Mouse (Mus musculus) forebrain, embryonic 13.5 days (tissue): Measurements from ENCODE around the gene Gm815. TPM values are rescaled to one million over a fixed set of nuclear protein-coding genes. Genes with fewer than 3 reads are reported as not detected.

Experiments
- ATAC-seq: fragments of 200-750 bp; cut with Nextera tagmentation; 2 replicates; pipeline ENCODE4 v1.8.0; 2017
- H3K27ac ChIP-seq: fragments of 300-500 bp; sonication (generic); 2 replicates; pipeline ENCODE4 v1.5.1; 2015; ENCODE audit warnings: inconsistent platforms, mild to moderate bottlenecking, moderate library complexity
- H3K27me3 ChIP-seq: fragments of 300-500 bp; sonication (generic); 2 replicates; pipeline ENCODE4 v1.6.1; 2015; ENCODE audit warnings: mild to moderate bottlenecking, inconsistent platforms
- H3K36me3 ChIP-seq: fragments of 300-500 bp; sonication (generic); 2 replicates; pipeline ENCODE4 v1.6.1; 2015; ENCODE audit warnings: mild to moderate bottlenecking, inconsistent platforms; ENCODE audit not compliant: poor library complexity, severe bottlenecking
- H3K4me1 ChIP-seq: fragments of 300-500 bp; sonication (generic); 2 replicates; pipeline ENCODE4 v1.6.1; 2015; ENCODE audit warnings: inconsistent platforms
- H3K4me2 ChIP-seq: fragments of 300-500 bp; sonication (generic); 2 replicates; pipeline ENCODE4 v1.6.1; 2015; ENCODE audit warnings: inconsistent platforms, mild to moderate bottlenecking, moderate library complexity
- H3K4me3 ChIP-seq: fragments of 300-500 bp; sonication (generic); 2 replicates; pipeline ENCODE4 v1.5.1; 2015; ENCODE audit warnings: mild to moderate bottlenecking, inconsistent platforms
- H3K9ac ChIP-seq: fragments of 300-500 bp; sonication (generic); 2 replicates; pipeline ENCODE4 v1.6.1; 2015; ENCODE audit warnings: mild to moderate bottlenecking, inconsistent platforms
- H3K9me3 ChIP-seq: fragments of 300-500 bp; sonication (generic); replicated peaks from 2 replicates; pipeline ENCODE4 v1.6.1; 2016; ENCODE audit warnings: inconsistent platforms
- WGBS: fragments of 180-500 bp; shearing (Covaris S2); methylation state at CpG from one replicate; pipeline ENCODE4 v1.1.7; 2015; 5-methylcytosine and 5-hydroxymethylcytosine counted together
- polyA plus RNA-seq: library from polyadenylated mRNA; unstranded; fragments of >200 nt; fragmentation: Nextera tagmentation; extraction: Ambion mirVana; gene quantifications from 2 replicates; pipeline ENCODE4 v1.2.1, GENCODE M21; 2015

Gm815 gene
- polyA plus RNA-seq, 1 experiment from 2014 or later: not detected

DNA sequence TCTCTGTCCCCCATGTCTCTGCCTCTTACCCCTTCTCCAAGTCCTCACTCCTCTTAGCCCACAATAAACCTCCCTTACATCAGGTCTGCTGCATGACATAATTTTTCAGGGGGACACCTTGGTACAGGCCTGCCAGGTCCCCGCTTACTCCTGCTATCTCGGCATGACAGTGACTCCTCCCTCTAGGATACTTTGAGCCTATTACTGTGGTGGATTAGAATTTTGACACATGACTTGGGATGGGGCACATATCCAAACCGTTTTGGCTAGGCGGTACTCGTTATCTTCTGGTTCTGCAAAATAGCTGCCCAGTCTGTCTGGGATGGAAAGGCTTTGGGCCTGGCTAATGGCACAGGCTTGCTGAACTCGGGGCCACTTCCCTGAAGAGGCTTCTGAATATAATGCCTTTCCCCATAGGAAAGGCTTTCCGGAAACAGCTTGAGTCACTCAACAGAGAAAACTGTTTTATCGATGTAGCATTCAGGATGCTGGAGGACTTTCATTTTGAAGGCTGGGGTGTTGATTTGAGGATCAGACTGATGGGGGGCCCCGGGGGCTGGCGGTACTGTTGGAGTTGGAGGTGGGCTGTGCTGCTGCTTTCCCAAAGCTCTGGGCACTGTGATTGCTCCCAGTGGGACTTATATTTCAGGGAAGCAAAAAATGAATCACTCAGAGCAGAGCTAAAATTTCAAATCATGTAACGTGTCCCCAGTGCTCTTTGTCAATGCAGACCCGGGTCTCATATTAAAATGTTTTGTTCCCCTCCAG, 27.1 kb upstream of the Gm815 start:
- H3K4me2 ChIP-seq: no peak overlapping the region
- H3K9me3 ChIP-seq: no peaks in the 10 kb centered on the region
- no peak overlapping the region for H3K4me3 ChIP-seq
- H3K36me3 ChIP-seq: no peaks in the 10 kb centered on the region
- H3K27ac ChIP-seq: peak overlapping the region; percentile 48
- H3K27me3 ChIP-seq: no peaks in the 10 kb centered on the region
- no peak overlapping the region for H3K9ac ChIP-seq
- peaks cover 13% of the 10 kb centered on the region for H3K4me1 ChIP-seq
- WGBS: 68% methylated on average over 12 of the region's 12 CpGs
- no peak for ATAC-seq

DNA sequence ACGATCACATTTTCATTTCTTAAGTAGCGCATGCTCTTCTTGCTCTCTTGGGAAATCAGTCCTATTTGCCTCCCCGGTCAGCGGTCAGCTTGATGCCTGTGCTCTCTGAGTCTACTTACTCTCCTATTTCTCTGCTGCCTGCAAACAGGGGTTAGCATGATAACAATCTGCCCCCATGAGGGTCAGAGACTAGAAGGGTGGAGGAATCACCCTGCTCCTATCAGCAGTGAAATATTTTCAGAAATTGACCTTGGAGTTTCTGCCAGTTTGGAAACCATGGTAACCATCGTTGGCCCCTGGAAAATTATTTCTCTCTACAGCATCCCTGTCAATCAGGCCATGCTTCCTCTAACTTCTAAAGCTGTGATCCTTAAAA, 26.5 kb upstream of the Gm815 start:
- no peaks in the 10 kb centered on the region for H3K27me3 ChIP-seq
- H3K27ac ChIP-seq: 0 out of 2 replicates have a peak overlapping the region, but pooled peaks have one; percentile 48
- ATAC-seq: no peak
- no peak overlapping the region for H3K9ac ChIP-seq
- H3K4me2 ChIP-seq: no peak overlapping the region
- 71% methylated on average over 5 of the region's 5 CpGs for WGBS
- H3K9me3 ChIP-seq: no peaks in the 10 kb centered on the region
- H3K4me3 ChIP-seq: no peak overlapping the region
- H3K36me3 ChIP-seq: no peaks in the 10 kb centered on the region
- peaks cover 13% of the 10 kb centered on the region for H3K4me1 ChIP-seq

DNA sequence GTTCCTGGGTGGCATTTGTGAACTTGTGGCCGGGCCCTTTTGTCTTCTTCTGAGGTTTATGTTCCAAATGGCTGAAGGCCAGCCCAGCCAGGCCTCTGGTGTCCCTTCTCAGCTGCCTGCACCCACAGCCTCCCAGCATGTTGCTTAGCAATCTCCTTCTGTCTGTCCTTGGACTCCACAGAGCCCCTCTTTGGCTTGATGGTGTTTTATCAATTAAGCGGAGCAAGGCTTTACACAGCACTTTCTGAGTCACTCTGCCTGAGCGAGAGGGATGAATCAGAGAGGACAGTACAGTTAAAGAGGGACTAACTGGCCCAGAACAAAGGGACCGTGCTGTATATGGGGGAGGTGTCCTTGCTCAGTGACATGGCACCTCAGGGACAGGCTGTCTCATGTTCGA, 22.0 kb upstream of the Gm815 start:
- no peak overlapping the region for H3K4me2 ChIP-seq
- no peaks in the 10 kb centered on the region for H3K27me3 ChIP-seq
- peak; percentile 71; the same call in 1 of the 2 replicates for ATAC-seq
- WGBS: 78% methylated on average over 5 of the region's 5 CpGs
- no peak overlapping the region for H3K4me3 ChIP-seq
- H3K27ac ChIP-seq: peak overlapping the region; percentile 4; the same call in 1 of the 2 replicates
- H3K36me3 ChIP-seq: no peaks in the 10 kb centered on the region
- peaks cover 21% of the 10 kb centered on the region for H3K4me1 ChIP-seq
- no peaks in the 10 kb centered on the region for H3K9me3 ChIP-seq
- no peak overlapping the region for H3K9ac ChIP-seq

DNA sequence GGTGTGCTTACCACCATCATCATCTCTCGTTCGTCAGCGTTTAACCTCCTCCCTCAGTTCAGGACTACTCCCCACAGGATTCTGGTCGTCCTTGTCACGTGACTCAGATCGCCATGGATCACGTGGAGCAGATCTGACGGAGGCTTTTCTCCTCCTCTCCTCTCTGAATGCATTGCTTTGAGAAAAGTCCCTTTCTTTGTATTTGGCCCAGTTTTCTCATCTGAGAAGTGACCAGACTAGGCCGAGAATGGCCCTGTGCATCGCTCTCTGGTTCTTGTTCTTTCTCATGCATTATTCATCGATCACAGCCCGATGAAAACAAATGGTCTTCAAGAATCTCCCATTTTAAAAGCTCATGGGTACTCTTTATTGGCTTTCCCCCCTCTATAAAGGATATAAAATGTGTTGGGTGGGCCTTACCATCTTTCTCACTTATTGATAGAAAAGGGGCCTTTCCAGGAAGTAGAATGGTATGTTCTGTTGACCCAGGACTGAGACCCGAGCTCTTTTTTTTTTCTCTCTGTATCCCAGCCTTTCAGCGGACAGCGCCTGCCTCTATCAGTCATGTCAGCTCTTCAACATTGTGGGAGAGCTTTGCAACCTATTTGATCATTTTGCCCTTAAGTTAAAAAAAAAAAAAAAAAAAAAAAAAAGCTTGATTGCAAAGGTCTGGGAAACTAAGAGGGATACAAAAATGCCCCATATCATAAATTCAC, 20.5 kb upstream of the Gm815 start:
- ATAC-seq: no peak
- no peak overlapping the region for H3K4me3 ChIP-seq
- WGBS: 69% methylated on average over 15 of the region's 15 CpGs
- 0 out of 2 replicates have a peak overlapping the region, but pooled peaks have one; percentile 20 for H3K27ac ChIP-seq
- H3K4me1 ChIP-seq: peaks cover 23% of the 10 kb centered on the region
- H3K9me3 ChIP-seq: no peaks in the 10 kb centered on the region
- no peak overlapping the region for H3K4me2 ChIP-seq
- H3K9ac ChIP-seq: no peak overlapping the region
- H3K36me3 ChIP-seq: no peaks in the 10 kb centered on the region
- H3K27me3 ChIP-seq: no peaks in the 10 kb centered on the region

DNA sequence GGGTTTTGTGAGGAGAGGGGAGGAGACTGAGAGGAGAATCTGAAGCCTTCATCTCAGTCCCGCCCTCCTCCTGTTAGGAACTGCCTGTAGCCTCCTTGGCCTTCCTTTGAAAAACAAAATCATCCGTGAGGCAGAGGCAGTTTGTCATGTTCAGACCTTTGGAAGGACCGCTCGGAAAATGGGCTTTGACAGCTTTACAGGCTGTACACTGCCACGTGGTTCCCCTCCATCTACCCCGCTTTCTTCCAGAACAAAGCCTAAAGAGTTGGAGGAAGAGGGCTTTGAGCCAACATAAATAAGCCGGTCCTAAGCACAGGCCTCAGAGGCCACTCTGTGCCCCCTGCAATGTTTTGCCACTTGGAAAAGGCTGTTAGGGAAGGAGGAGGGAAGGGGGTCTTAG, 19.9 kb upstream of the Gm815 start:
- Histone ChIP-seq H3K4me3 (no peak overlapping the region), H3K36me3 (no peaks in the 10 kb centered on the region), H3K4me1 (peaks cover 29% of the 10 kb centered on the region), H3K9ac (no peak overlapping the region), H3K4me2 (no peak overlapping the region), H3K9me3 (no peaks in the 10 kb centered on the region), H3K27me3 (no peaks in the 10 kb centered on the region), H3K27ac (0 out of 2 replicates have a peak overlapping the region, but pooled peaks have one; percentile 20)
- 17% methylated on average over 7 of the region's 7 CpGs for WGBS
- peak; percentile 55; the same call in 1 of the 2 replicates for ATAC-seq

DNA sequence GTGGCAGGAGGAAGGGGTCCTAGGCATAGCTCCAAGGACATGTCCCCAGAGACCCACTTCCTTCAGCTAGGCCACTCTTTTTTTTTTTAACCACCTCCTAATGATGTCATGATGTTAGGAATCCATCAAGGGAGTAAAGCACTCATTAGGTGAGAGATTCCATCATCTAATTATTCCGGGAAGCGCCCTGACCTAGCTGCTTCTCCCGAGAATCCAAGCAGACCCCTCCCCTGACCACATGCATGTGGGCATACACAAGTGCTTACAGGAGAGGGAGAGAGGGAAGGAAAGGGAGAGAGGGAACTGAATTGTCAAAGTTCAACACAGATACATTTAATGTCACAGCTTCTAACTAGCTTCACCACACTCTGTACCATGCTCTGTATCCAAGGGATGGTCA, 16.1 kb upstream of the Gm815 start:
- peak overlapping the region; percentile 27; the same call in 1 of the 2 replicates for H3K27ac ChIP-seq
- no peaks in the 10 kb centered on the region for H3K9me3 ChIP-seq
- H3K36me3 ChIP-seq: no peaks in the 10 kb centered on the region
- no peak overlapping the region for H3K4me2 ChIP-seq
- no peak overlapping the region for H3K4me3 ChIP-seq
- WGBS: 41% methylated on average over 3 of the region's 3 CpGs
- H3K4me1 ChIP-seq: peaks cover 35% of the 10 kb centered on the region
- ATAC-seq: no peak
- H3K9ac ChIP-seq: no peak overlapping the region
- no peaks in the 10 kb centered on the region for H3K27me3 ChIP-seq

DNA sequence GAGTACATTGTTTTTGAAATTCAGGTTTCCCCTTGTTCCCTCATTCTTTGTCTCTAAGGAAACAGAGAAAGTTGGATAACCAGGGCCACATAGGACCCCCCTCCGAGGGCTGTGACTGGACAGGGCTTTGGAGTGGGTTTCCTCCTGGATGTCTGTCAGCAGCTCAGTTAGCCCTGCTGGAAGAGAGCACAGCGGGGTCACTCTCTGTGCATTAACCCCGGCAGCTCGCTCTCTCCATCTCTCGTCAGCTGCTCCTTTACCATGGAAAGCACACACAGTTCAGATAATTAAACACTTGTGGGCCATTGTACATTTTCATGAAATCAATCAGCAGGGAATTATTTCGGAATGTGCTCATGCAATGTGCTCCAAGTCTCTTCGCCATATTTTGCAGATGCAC, 15.4 kb upstream of the Gm815 start:
- no peak overlapping the region for H3K4me2 ChIP-seq
- no peak overlapping the region for H3K9ac ChIP-seq
- H3K9me3 ChIP-seq: no peaks in the 10 kb centered on the region
- ATAC-seq: no peak
- H3K27ac ChIP-seq: peak overlapping the region; percentile 52; the same call in 1 of the 2 replicates
- H3K27me3 ChIP-seq: no peaks in the 10 kb centered on the region
- WGBS: 26% methylated on average over 7 of the region's 7 CpGs
- H3K4me1 ChIP-seq: peaks cover 32% of the 10 kb centered on the region
- H3K36me3 ChIP-seq: no peaks in the 10 kb centered on the region
- H3K4me3 ChIP-seq: no peak overlapping the region

DNA sequence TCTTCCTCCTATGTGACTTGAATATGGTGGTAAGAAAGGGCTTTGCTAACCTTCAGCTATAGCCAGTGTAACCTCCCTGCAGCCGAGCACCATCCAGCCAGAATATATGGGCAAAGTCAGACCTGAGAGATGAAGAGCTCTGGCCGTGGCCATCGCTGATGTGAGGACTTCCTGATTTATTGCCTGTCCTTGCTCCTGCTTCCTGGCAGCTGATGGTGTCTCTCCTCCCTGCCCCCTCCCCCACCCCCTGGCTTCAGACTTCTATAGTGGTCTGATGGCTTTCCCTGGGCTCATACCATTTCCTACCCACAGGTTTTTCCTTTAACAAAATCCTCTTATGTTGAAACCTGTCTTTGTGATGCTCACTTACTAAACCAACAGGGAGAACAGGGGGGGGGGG, 14.6 kb upstream of the Gm815 start:
- no peaks in the 10 kb centered on the region for H3K9me3 ChIP-seq
- no peak overlapping the region for H3K9ac ChIP-seq
- no peak for ATAC-seq
- H3K4me1 ChIP-seq: peaks cover 28% of the 10 kb centered on the region
- H3K27me3 ChIP-seq: no peaks in the 10 kb centered on the region
- no peak overlapping the region for H3K4me3 ChIP-seq
- 52% methylated on average over 3 of the region's 3 CpGs for WGBS
- H3K27ac ChIP-seq: no peak overlapping the region
- H3K4me2 ChIP-seq: no peak overlapping the region
- H3K36me3 ChIP-seq: no peaks in the 10 kb centered on the region

DNA sequence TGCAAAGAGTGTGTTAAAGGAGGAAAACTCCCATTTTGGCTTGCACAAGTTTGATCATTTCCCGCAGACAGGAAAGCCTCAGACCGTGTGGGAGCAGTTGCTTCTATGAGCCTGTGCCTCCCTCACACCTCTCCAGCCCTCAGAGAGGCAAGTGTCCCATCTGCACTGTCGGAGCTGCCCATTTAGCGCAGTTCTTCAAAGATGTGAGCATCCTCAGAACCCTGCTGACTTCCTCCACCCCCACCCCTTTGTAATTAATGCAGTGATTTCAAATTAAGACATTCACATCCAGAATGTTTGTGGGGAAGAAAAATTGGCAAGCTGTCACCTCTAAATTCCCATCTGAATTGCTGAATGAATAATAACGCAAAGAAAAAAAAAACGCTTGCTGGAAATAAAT, 12.8 kb upstream of the Gm815 start:
- H3K9me3 ChIP-seq: no peaks in the 10 kb centered on the region
- no peak overlapping the region for H3K4me3 ChIP-seq
- H3K4me1 ChIP-seq: peaks cover 43% of the 10 kb centered on the region
- peak overlapping the region; percentile 66; the same call in 1 of the 2 replicates for H3K27ac ChIP-seq
- no peaks in the 10 kb centered on the region for H3K27me3 ChIP-seq
- H3K4me2 ChIP-seq: no peak overlapping the region
- WGBS: 41% methylated on average over 6 of the region's 6 CpGs
- no peaks in the 10 kb centered on the region for H3K36me3 ChIP-seq
- ATAC-seq: peak; percentile 68
- H3K9ac ChIP-seq: no peak overlapping the region

DNA sequence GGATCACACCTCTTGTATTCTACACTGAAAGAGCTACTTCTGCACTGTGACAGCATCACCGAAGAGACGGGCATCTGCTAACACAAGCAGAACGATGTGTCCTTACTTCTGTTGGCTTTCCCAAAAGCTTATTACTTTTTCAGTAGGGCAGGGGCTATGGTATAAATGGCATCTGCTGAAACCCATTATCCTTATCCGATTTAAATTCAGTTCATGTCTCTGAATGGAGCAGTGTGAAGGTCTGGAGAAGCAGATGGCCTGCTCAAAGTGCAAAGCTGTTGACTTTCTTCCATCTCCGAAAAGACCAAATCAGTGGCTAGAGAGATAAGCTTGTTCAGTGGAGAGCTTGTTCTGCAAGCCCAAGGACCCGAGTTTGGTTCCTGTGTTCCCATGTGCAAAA, 10.1 kb upstream of the Gm815 start:
- ATAC-seq: peak; percentile 28; the same call in 1 of the 2 replicates
- H3K4me2 ChIP-seq: no peak overlapping the region
- no peaks in the 10 kb centered on the region for H3K27me3 ChIP-seq
- no peak overlapping the region for H3K27ac ChIP-seq
- H3K9ac ChIP-seq: no peak overlapping the region
- no peaks in the 10 kb centered on the region for H3K36me3 ChIP-seq
- 75% methylated on average over 6 of the region's 6 CpGs for WGBS
- H3K9me3 ChIP-seq: no peaks in the 10 kb centered on the region
- peaks cover 31% of the 10 kb centered on the region for H3K4me1 ChIP-seq
- H3K4me3 ChIP-seq: no peak overlapping the region

DNA sequence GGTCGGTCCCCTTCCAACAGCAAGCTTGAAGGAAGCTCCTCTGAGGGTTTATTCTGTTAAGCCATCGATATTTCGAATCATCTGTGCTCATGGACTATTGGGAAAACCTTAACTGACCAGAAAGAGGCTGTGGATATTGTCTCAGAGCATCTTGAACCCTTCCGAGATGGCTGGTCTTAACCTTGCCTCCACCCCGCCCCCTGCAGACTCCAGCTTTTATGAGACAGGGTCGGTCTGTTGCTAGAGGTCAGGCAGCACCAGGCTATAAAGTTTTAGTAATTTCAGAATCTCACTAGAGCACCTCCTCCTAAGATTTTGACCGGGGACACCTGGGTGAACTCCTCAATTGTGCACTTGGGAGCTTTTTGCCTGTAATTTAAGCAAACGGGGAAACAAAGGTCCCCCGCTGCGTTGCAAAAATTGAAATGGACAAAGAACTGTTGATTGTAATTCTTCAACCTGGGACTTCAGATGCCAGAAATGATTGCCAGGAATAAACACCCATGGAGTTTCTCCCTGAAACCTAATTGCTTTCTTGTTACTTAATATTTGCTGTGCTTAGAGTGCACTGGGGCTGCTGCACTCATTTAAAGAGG, 8.4 kb upstream of the Gm815 start:
- H3K4me2 ChIP-seq: peak overlapping the region; percentile 14
- H3K27me3 ChIP-seq: no peaks in the 10 kb centered on the region
- no peak overlapping the region for H3K4me3 ChIP-seq
- no peak overlapping the region for H3K27ac ChIP-seq
- H3K36me3 ChIP-seq: no peaks in the 10 kb centered on the region
- no peak; the same call in 1 of the 2 replicates for ATAC-seq
- WGBS: 5% methylated on average over 10 of the region's 10 CpGs
- no peak overlapping the region for H3K9ac ChIP-seq
- H3K9me3 ChIP-seq: no peaks in the 10 kb centered on the region
- H3K4me1 ChIP-seq: peaks cover 26% of the 10 kb centered on the region

DNA sequence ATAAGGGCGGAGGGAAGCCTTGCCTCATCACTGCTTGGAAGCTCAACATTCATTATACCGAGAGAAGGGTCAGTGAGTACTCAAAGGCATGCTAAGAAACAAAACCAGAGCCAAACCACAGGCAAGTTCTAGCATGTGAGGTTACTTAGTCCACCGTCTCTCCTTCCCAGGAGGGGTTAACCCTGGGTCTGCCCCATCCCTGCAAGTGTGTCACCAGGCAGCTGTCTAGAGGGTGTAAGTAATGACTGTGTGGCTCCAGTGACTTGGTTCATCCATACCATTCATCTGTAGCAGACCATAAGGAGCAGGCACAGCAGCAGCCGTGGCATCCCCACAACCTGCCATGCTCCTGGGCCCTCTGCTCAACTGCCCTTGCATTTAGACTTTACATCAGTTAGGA, 5.8 kb upstream of the Gm815 start:
- no peak overlapping the region for H3K4me2 ChIP-seq
- no peak overlapping the region for H3K4me3 ChIP-seq
- H3K36me3 ChIP-seq: no peaks in the 10 kb centered on the region
- H3K9me3 ChIP-seq: no peaks in the 10 kb centered on the region
- H3K9ac ChIP-seq: no peak overlapping the region
- 84% methylated on average over 4 of the region's 4 CpGs for WGBS
- no peak for ATAC-seq
- no peaks in the 10 kb centered on the region for H3K27me3 ChIP-seq
- H3K27ac ChIP-seq: no peak overlapping the region
- peaks cover 15% of the 10 kb centered on the region; the same call in 1 of the 2 replicates for H3K4me1 ChIP-seq
